Mouse (Mus musculus) CH12.LX (cell line): ENCODE measurements at regions not wholly inside any gene's neighbourhood (a gene's known extent, or its start where the extent isn't known, plus 50 kb on each side); places are given as distances from the start of the nearest gene placed in this dataset.

Source experiments
- DNase-seq: peaks from one replicate; pipeline ENCODE4 v3.0.0-alpha.2; 2013; ENCODE audit errors: extremely low read depth
- H3K27ac ChIP-seq: 2 replicates; pipeline ENCODE4 v1.5.1; 2012; ENCODE audit warnings: low read depth, mild to moderate bottlenecking, control low read depth, moderate library complexity; ENCODE audit not compliant: insufficient read depth
- H3K27me3 ChIP-seq: replicated peaks from 2 replicates; pipeline ENCODE3; 2012; ENCODE audit warnings: inconsistent platforms
- H3K36me3 ChIP-seq, 2 experiments: replicated peaks in 1 of 2; 2 replicates each; pipeline versions ENCODE3 to v1.6.1; 2012; ENCODE audit warnings: inconsistent platforms in 1 of 2, low read length in 1 of 2, mild to moderate bottlenecking in 1 of 2, mixed read lengths in 1 of 2, moderate library complexity in 1 of 2; ENCODE audit not compliant: control insufficient read depth in 1 of 2, insufficient read depth in 1 of 2
- H3K4me1 ChIP-seq, 2 experiments: 2 replicates each; pipeline ENCODE4 v1.6.1; 2012; ENCODE audit warnings: inconsistent platforms in 1 of 2, moderate library complexity in 1 of 2; ENCODE audit not compliant: insufficient read depth in 2 of 2, control insufficient read depth in 1 of 2
- H3K4me2 ChIP-seq: 2 replicates; pipeline ENCODE4 v1.6.1; 2012; ENCODE audit warnings: low read depth, mild to moderate bottlenecking, control low read depth; ENCODE audit not compliant: poor library complexity, insufficient read depth, severe bottlenecking
- H3K4me3 ChIP-seq, 3 experiments: fragments of 150-350 bp in 1 of 3; sonication (generic) in 1 of 3; replicated peaks in 1 of 3; 2 replicates each; pipeline versions ENCODE3 to v1.5.1; 2011 to 2012; ENCODE audit warnings: low read depth in 2 of 3, low read length in 2 of 3, mild to moderate bottlenecking in 2 of 3, moderate library complexity in 2 of 3, control low read depth in 1 of 3, improper control_type of control experiment in 1 of 3, inconsistent platforms in 1 of 3, mixed read lengths in 1 of 3; ENCODE audit not compliant: poor library complexity in 1 of 3
- H3K79me2 ChIP-seq: replicated peaks from 2 replicates; pipeline ENCODE4 v1.6.1; 2012; ENCODE audit warnings: mild to moderate bottlenecking, moderate library complexity; ENCODE audit not compliant: control insufficient read depth, poor library complexity, insufficient read depth, severe bottlenecking; ENCODE audit errors: extremely low read depth
- H3K9ac ChIP-seq: 2 replicates; pipeline ENCODE4 v1.6.1; 2012; ENCODE audit warnings: low read depth, mild to moderate bottlenecking, control low read depth, moderate library complexity; ENCODE audit not compliant: insufficient read depth
- H3K9me3 ChIP-seq: replicated peaks from 2 replicates; pipeline ENCODE3; 2012; ENCODE audit warnings: low read length, inconsistent platforms, mixed read lengths
- BHLHE40 ChIP-seq: IDR thresholded peaks from 2 replicates; pipeline ENCODE4 v1.6.1; 2011; ENCODE audit warnings: mild to moderate bottlenecking, low read depth, low read length, improper control_type of control experiment
- CHD1 ChIP-seq: IDR thresholded peaks from 2 replicates; pipeline ENCODE4 v1.6.1; 2012; ENCODE audit warnings: low read depth, low read length, improper control_type of control experiment, inconsistent platforms
- CHD2 ChIP-seq: IDR thresholded peaks from 2 replicates; pipeline ENCODE4 v1.6.1; 2011; ENCODE audit warnings: low read length, improper control_type of control experiment
- CTCF ChIP-seq, 2 experiments: IDR thresholded peaks in 1 of 2; conservative IDR thresholded peaks in 1 of 2; 2 replicates each; pipeline ENCODE4 v1.5.1; 2011 to 2012; ENCODE audit warnings: low read depth in 2 of 2, low read length in 2 of 2, improper control_type of control experiment in 1 of 2, inconsistent platforms in 1 of 2, mild to moderate bottlenecking in 1 of 2, moderate library complexity in 1 of 2
- E2F4 ChIP-seq: IDR thresholded peaks from 2 replicates; pipeline ENCODE4 v1.6.1; 2011; ENCODE audit warnings: low read depth, low read length, improper control_type of control experiment; ENCODE audit not compliant: insufficient replicate concordance
- ELF1 ChIP-seq: IDR thresholded peaks from 2 replicates; pipeline ENCODE4 v1.6.1; 2014; ENCODE audit warnings: low read depth, mild to moderate bottlenecking, inconsistent platforms, low read length, improper control_type of control experiment
- ETS1 ChIP-seq: conservative IDR thresholded peaks from 2 replicates; pipeline ENCODE4 v1.6.1; 2012; ENCODE audit warnings: low read depth, mild to moderate bottlenecking, inconsistent platforms, low read length, improper control_type of control experiment, moderate library complexity
- GABPA ChIP-seq: IDR thresholded peaks from 2 replicates; pipeline ENCODE4 v1.6.1; 2012; ENCODE audit warnings: low read depth, low read length, improper control_type of control experiment, inconsistent platforms; ENCODE audit not compliant: insufficient replicate concordance
- IRF4 ChIP-seq: IDR thresholded peaks from 2 replicates; pipeline ENCODE4 v1.6.1; 2014; ENCODE audit warnings: low read depth, mild to moderate bottlenecking, inconsistent platforms, low read length, improper control_type of control experiment
- JUND ChIP-seq: conservative IDR thresholded peaks from 2 replicates; pipeline ENCODE4 v1.6.1; 2011; ENCODE audit warnings: low read depth, low read length, improper control_type of control experiment
- KAT2A ChIP-seq: IDR thresholded peaks from 2 replicates; pipeline ENCODE4 v1.6.1; 2012; ENCODE audit warnings: low read length, improper control_type of control experiment, inconsistent platforms; ENCODE audit not compliant: insufficient replicate concordance
- MAX ChIP-seq: IDR thresholded peaks from 2 replicates; pipeline ENCODE4 v1.6.1; 2011; ENCODE audit warnings: low read length, improper control_type of control experiment
- MAZ ChIP-seq: IDR thresholded peaks from 2 replicates; pipeline ENCODE4 v1.6.1; 2012; ENCODE audit warnings: low read depth, mild to moderate bottlenecking, inconsistent platforms, low read length, improper control_type of control experiment, moderate library complexity
- MEF2A ChIP-seq: IDR thresholded peaks from 2 replicates; pipeline ENCODE4 v1.6.1; 2014; ENCODE audit warnings: low read depth, mild to moderate bottlenecking, inconsistent platforms, low read length, improper control_type of control experiment, borderline replicate concordance
- MXI1 ChIP-seq: IDR thresholded peaks from 2 replicates; pipeline ENCODE4 v1.6.1; 2011; ENCODE audit warnings: mild to moderate bottlenecking, low read depth, low read length, improper control_type of control experiment
- MYC ChIP-seq: IDR thresholded peaks from 2 replicates; pipeline ENCODE4 v1.6.1; 2011; ENCODE audit warnings: low read depth, mild to moderate bottlenecking, improper control_type of control experiment, low read length
- NELFE ChIP-seq: IDR thresholded peaks from 2 replicates; pipeline ENCODE4 v1.6.1; 2011; ENCODE audit warnings: low read depth, low read length, improper control_type of control experiment
- NRF1 ChIP-seq: IDR thresholded peaks from 2 replicates; pipeline ENCODE4 v1.6.1; 2014; ENCODE audit warnings: low read depth, mild to moderate bottlenecking, inconsistent platforms, low read length, improper control_type of control experiment, moderate library complexity
- RAD21 ChIP-seq: IDR thresholded peaks from 2 replicates; pipeline ENCODE4 v1.6.1; 2011; ENCODE audit warnings: low read depth, mild to moderate bottlenecking, low read length, improper control_type of control experiment, moderate library complexity
- SIN3A ChIP-seq: IDR thresholded peaks from 2 replicates; pipeline ENCODE4 v1.6.1; 2012; ENCODE audit warnings: low read length, improper control_type of control experiment, inconsistent platforms
- SMC3 ChIP-seq: IDR thresholded peaks from 2 replicates; pipeline ENCODE4 v1.6.1; 2011; ENCODE audit warnings: low read depth, low read length, improper control_type of control experiment
- UBTF ChIP-seq: IDR thresholded peaks from 2 replicates; pipeline ENCODE4 v1.6.1; 2012; ENCODE audit warnings: low read depth, mild to moderate bottlenecking, inconsistent platforms, low read length, improper control_type of control experiment, moderate library complexity
- USF1 ChIP-seq: IDR thresholded peaks from 2 replicates; pipeline ENCODE4 v1.6.1; 2014; ENCODE audit warnings: low read depth, mild to moderate bottlenecking, inconsistent platforms, low read length, improper control_type of control experiment
- USF2 ChIP-seq: conservative IDR thresholded peaks from 2 replicates; pipeline ENCODE4 v1.6.1; 2011; ENCODE audit warnings: low read depth, low read length, improper control_type of control experiment
- ZKSCAN1 ChIP-seq: IDR thresholded peaks from 2 replicates; pipeline ENCODE4 v1.6.1; 2012; ENCODE audit warnings: low read depth, inconsistent platforms, low read length, improper control_type of control experiment, borderline replicate concordance
- ZNF384 ChIP-seq: IDR thresholded peaks from 2 replicates; pipeline ENCODE4 v1.6.1; 2012; ENCODE audit warnings: low read depth, low read length, improper control_type of control experiment, inconsistent platforms
- dilution Hi-C: fragments of 300-500 bp; cut with MboI; formaldehyde crosslinking; loops from 2 replicates; pipeline ENCODE4 v1.14.3; 2020; ENCODE audit warnings: low sequenced_read_pairs; ENCODE audit not compliant: extremely low pct_unique_long_range_greater_than_20kb, extremely low pct_ligation_motif_present
- in situ Hi-C: fragments of 300-500 bp; cut with MboI; formaldehyde crosslinking; loops from 3 replicates; pipeline ENCODE4 v1.14.3; 2019; ENCODE audit warnings: low sequenced_read_pairs, low pct_ligation_motif_present, low pct_unique_long_range_greater_than_20kb, mixed read lengths

DNA sequence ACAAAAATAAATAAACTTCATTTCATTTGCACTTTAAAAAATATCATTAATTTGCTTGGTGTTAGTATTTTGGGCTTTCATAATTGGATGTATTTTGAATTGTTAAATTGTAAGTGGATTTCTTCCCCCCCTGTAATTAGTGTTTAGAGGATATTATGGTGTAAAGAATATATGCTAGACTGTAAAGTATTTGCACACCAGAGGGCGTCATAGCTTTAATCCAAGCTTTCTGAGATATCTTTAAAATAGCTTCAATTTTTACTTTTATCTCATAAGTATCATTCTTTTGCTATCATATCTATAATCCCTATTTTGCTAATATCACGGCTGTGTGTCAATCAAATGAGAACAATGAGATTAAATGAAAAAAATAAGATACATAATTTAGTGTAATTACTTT lies 942.4 kb downstream of the Gbe1 start:
- H3K9ac ChIP-seq: no peak overlapping the region
- no peaks in the 10 kb centered on the region for H3K36me3 ChIP-seq
- no peak overlapping the region for H3K4me3 ChIP-seq
- H3K79me2 ChIP-seq: no peaks in the 10 kb centered on the region
- no peak overlapping the region for H3K4me2 ChIP-seq
- no peaks in the 10 kb centered on the region for H3K27me3 ChIP-seq
- dilution Hi-C loops: no loop called here
- H3K9me3 ChIP-seq: peaks cover 44% of the 10 kb centered on the region
- no peaks in the 10 kb centered on the region for H3K4me1 ChIP-seq
- no peak overlapping the region for H3K27ac ChIP-seq
- in situ Hi-C loops: no loop called here
- DNase-seq: no peak
- TF ChIP-seq KAT2A (no peak), SMC3 (no peak), ZKSCAN1 (no peak), IRF4 (no peak), USF1 (no peak), ELF1 (no peak), CHD2 (no peak), NELFE (no peak), ETS1 (no peak), RAD21 (no peak), JUND (no peak), MAX (no peak), MXI1 (no peak), MAZ (no peak), ZNF384 (no peak), MEF2A (no peak)

DNA sequence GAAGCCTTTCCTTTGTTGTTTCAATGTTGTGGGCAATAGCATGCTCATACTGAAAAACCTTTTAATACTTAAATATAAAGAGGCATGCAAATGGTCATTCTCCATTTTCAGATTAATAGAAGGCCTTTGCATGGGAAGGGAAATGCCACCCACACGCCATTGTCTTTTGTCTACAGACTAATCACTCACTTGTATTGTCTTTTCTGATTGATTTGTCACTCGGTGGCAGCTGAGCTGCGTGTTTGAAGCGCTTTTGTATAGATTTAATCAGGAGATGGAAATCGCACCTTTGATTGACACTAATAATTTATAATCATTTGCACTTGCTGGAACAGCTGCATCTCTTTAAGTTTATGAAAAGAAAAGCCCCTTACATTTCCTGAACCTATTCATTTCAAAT lies 953.4 kb downstream of the Gbe1 start:
- H3K4me2 ChIP-seq: no peak overlapping the region
- no peak overlapping the region for H3K27ac ChIP-seq
- TF ChIP-seq KAT2A (no peak), MEF2A (no peak), E2F4 (no peak), SIN3A (no peak), BHLHE40 (no peak), GABPA (no peak), USF2 (no peak), NELFE (no peak), SMC3 (no peak), ZNF384 (no peak), MAX (no peak), ELF1 (no peak), UBTF (no peak), USF1 (no peak), NRF1 (no peak), CTCF (conservative IDR thresholded peaks at IDR 0.05 in 1 of 2, IDR thresholded peaks at IDR 0.05 in 1 of 2; ENCODE audit: low read depth in 2 of 2, low read length in 2 of 2) (no peak), MYC (no peak), CHD1 (no peak), RAD21 (no peak)
- H3K27me3 ChIP-seq: no peaks in the 10 kb centered on the region
- no peak overlapping the region for H3K4me3 ChIP-seq
- in situ Hi-C loops (no loop called here), dilution Hi-C loops (no loop called here)
- H3K4me1 ChIP-seq: no peaks in the 10 kb centered on the region
- peaks cover 36% of the 10 kb centered on the region for H3K9me3 ChIP-seq
- H3K79me2 ChIP-seq: no peaks in the 10 kb centered on the region
- DNase-seq: no peak
- H3K9ac ChIP-seq: no peak overlapping the region
- no peaks in the 10 kb centered on the region for H3K36me3 ChIP-seq
